Mouse (Mus musculus): ENCODE measurements around the gene Nelfb.

DNA sequence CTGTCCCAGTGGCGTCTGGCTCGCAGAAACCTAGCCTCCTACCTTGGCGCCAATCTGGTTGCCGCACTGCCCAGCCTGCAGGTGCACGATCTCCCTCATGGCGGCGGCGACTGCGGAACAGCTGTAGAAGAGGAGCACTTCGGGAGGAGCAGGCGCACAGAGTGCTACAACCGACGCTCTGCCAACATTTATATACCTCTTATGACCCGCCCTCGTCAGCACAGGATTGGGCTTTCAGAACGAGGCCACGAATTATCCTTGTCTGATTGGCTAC is 13.1 kb upstream of the Nelfb start, which contains the start of gene Tubb4b:
- peak; percentile 37 for TF ChIP-seq CTCF (IDR thresholded peaks at IDR 0.05; ENCODE audit: low read depth)
- TF ChIP-seq EP300 (IDR thresholded peaks at IDR 0.05; ENCODE audit: low read depth), result no peak
